Mouse (Mus musculus) spleen, adult 12 weeks (tissue): ENCODE results near the gene Olfr1418.
"Not testable (repeated sequence)": the region's sequence is repeated elsewhere in the genome, so short reads cannot be mapped to it uniquely, and the experiment has no call there.

Experiments
- DNase-seq: peaks from one replicate; pipeline ENCODE4 v3.0.0; 2022; ENCODE audit warnings: low spot score

The Olfr1418 gene

GRCm38 (mm10) chr19:11860966-11861365 is at the start of gene Olfr1418:
Gene Olfr1418 (minus strand): TSS chr19:11861066.
- no peak for DNase-seq

DNA sequence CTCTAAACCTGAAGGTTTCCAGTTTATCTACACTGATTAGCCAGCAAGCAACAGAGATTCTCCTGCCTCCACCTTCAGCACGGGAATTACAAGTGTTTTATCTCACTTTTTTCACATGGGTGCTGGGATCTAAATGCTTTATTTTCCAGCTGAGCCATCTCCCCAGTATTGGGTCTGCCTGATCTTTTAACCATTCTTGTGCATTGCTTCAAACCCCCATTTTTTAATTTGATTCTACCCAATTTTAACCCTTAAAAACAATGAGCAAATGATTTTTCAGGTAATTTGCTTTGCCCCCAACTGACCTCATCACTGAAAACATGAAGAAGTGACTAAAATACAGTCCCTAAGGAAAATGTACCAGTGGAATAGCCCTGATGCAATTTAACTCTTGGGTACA is 25.4 kb upstream of the Olfr1418 start, which contains the start of gene Olfr1420:
TSS of gene Olfr1420 (plus strand) at position 301 of the 400 bp plus-strand sequence.
- no peak for DNase-seq

DNA sequence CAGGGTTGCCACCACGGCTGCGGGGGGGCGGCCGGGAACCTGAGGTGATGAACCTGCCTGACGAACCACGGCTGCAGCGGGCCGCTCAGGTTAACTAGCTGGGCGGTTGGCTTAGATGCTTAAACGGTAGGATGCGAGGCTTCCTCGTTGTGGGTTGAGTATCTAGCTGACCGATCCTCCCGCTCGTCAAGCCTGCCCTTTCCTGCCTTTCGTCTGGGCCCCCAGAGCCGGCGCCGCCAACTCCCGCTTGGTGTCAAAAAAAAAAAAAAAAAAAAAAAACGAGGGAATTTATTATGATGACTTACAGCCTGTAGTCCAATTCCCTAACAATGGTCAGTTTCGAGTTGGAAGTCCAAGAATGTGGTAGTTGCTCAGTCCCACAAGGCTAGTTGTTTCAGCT is 17.5 kb upstream of the Olfr1418 start:
- DNase-seq = not testable (repeated sequence)

GRCm38 (mm10) chr19:11875006-11875405 is 14.1 kb upstream of the Olfr1418 start, which contains the start of gene Olfr1419:
Gene Olfr1419 (minus strand): TSS chr19:11875106.
- DNase-seq = no peak

GRCm38 (mm10) chr19:11867837-11868236 is 7.0 kb upstream of the Olfr1418 start:
- no peak for DNase-seq

DNA sequence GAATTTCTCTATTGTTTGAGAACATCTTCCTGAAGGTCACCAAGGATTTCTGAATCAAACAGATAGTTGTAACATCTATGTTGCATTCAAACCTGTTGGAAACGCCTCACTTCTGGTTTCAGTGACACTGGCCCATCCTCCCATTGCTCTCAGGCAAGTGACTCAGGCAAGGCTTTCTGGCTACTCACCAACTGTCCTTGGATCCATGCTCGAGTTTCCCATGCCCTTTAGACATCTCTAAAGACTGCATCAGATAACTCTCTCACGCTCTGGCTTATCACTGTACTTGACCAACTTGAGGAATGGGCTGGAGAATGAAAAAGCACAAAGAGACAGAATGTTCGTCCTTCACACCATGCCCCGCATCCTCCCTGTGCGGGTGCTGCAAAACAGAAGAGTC is 4.4 kb downstream of the Olfr1418 start:
- no peak for DNase-seq

GRCm38 (mm10) chr19:11854821-11855220 is 6.0 kb downstream of the Olfr1418 start:
- DNase-seq = no peak

DNA sequence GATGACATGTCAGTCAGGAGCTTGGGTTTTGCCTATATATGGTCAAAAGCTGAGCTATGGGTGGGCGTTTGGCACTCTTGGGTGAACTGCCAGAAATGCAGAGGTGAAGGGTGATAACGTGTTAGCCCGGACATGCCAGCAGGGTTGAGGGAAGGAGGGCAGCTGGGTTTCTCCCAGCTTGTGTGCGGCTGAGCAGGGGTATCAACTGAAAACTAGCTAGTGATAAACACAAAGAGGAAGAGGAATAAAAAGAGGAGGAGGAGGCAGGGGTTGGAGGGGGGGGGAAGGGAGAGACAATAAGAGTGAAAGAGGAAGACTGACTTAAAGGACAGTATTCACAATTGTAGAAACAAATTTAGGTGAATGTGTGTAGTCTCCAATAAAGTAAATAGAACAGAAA is 8.2 kb downstream of the Olfr1418 start:
- DNase-seq = no peak

DNA sequence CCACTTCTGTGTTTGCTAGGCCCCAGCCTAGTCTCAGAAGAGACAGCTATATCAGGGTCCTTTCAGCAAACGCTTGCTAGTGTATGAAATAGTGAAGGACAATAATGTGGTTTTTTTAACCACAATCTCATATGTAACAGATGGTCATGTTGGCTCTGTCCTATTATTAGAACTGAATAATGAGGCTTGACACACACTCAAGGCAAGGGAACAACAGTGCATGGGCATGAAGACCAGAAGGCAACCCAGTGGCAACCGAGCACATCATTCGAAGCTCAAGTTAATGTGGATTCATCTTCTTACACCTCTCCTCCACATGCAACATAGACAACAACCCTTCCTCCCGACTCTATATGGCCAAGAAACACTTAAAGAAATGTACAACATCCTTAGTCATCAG is 14.5 kb downstream of the Olfr1418 start:
- no peak for DNase-seq

GRCm38 (mm10) chr19:11839119-11839518 is 21.7 kb downstream of the Olfr1418 start, which contains the start of gene Olfr1417:
Gene Olfr1417 (minus strand): TSS chr19:11839219.
- no peak for DNase-seq

DNA sequence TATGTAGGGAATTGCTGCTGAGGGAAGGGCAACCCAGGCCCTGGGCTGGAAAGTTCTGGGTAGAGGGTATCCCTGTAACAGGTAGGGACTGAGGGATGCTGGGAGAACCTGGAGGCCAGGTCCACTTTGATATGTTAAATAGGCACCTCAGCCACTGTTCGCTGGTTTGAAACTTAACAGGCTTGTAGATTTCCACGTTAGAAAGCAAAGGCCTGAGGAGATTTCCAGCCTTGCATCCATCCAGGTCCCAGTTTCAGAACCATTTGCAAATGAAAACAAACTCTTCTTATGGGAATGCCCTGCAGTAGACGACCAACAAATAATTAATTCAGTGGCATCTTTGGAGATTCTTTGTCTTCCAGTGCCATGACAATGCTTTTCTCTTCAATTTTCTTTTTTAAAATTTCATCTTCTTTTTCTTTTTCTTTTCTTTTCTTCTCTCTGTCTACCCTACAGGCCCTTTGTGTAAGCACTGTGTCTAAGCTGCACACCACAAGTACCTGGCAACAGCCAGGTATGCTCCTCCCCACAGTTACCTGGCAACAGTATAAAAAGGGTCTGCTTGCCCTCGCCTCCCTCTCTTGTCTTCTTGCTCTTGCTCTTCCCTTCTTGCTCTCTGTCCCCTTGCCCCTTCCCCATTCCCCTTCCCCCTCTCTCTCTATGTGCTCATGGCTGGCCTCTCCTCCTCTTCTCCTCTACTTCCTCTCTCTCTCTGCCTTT is 37.4 kb downstream of the Olfr1418 start:
- no peak for DNase-seq

GRCm38 (mm10) chr19:11820211-11820610 is 40.7 kb downstream of the Olfr1418 start:
- DNase-seq = no peak

GRCm38 (mm10) chr19:11819800-11820199 is 41.1 kb downstream of the Olfr1418 start:
- peak; percentile 29 for DNase-seq

DNA sequence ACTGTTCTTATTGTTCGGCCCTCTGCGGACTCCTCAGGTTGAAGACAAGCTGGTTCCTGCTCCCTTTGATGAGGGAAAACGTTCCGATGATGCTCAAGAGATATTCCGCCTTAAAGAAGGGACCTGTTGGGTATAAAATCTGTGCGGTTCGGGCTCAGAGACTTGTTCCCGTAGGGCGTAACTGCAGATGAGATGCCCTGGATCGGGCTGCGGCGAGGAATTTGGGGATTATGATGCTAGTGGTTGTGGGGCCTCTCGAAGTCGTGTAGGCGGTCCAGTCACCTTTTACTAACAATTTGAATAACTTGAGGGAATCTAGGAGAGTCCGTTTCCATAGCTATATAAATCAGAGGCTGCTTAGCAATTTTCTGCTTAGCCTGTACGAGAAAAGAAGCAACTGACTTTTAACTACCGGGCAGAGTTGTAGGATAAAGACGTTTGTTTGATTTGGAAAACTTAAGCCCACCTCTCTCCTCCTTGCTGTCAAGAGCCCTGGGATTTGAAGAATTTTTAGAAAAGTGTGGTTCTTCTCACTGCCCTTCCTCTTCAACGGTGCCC is 41.6 kb downstream of the Olfr1418 start, which contains the start of gene Stx3:
TSS of gene Stx3 (minus strand) at position 261 of the 558 bp plus-strand sequence.
- DNase-seq = no peak

GRCm38 (mm10) chr19:11818199-11819142 is 42.4 kb downstream of the Olfr1418 start:
- DNase-seq = no peak

DNA sequence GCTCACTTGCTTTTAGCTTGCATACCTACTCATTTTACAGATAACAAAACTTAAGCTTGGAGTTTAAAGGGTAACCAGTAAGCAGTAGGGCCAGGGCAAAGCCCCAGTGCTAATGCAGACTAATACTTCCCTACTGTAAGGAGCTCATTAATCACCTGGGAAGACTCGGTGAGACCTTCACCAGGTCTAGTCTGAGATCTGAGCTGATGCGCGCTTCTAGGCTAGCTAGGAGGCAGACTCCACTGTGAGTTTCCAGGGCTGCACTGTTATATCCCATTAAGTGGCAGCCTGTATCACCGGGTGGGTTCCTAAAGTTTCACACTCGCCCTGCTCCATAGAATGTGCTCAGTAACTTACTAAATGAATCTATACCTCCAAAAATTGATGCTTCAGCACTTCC is 43.3 kb downstream of the Olfr1418 start:
- DNase-seq = no peak

GRCm38 (mm10) chr19:11816706-11817105 is 44.2 kb downstream of the Olfr1418 start:
- DNase-seq = no peak

- no peak for DNase-seq
These were observed 46.0 kb downstream of the Olfr1418 start for GRCm38 (mm10) chr19:11814742-11815333.

- DNase-seq = no peak
These were observed 47.2 kb downstream of the Olfr1418 start for GRCm38 (mm10) chr19:11813649-11814048.

GRCm38 (mm10) chr19:11813136-11813535 is 47.7 kb downstream of the Olfr1418 start:
- no peak for DNase-seq

DNA sequence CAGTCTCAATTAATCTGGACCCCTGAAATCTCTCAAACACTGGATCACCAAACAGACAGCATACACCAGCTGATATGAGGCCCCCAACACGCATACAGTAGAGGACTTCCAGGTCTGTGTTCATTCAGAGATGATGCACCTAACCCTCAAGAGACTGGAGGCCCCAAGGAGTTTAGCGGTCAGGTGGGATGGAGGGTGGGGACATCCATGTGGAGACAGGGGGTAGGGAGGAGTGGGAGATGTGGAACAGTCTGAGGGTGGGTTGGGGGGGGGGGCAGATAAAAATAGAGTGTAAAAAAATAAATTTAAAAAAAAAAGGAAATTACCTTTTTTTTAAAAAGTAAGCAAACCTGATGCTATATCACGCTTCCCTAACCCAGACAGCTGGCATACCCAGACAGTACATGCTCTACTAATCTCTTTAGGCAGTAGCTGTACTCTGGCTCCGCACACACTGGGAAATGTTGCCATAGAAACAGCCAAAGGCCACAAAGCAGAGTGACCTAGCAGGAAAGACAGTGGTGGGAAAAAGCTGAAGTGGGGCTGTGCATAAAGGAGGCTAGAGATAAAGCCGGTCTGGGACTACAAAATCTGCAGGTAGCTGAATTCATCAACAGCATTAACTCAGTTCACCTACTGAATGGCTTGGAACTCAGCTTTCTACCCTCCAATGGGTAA is 49.0 kb downstream of the Olfr1418 start:
- DNase-seq = no peak
